Mouse (Mus musculus): Measurements from ENCODE around the gene Pdk1.

- TF ChIP-seq CTCF (IDR thresholded peaks at IDR 0.05; ENCODE audit: borderline replicate concordance, insufficient read depth, low read depth, low read length) (no peak), POLR2A (IDR thresholded peaks at IDR 0.05; ENCODE audit: borderline replicate concordance, insufficient read depth, low read length) (no peak)
Observed at GRCm38 (mm10) chr2:71937649-71938308, 64.8 kb downstream of the Pdk1 start.
